Mouse (Mus musculus) 3T3-L1 (cell line): Measurements from ENCODE around the gene Zfand3.
A peak's percentile ranks its signal among the peaks of the same experiment; 100 is the strongest.

Source experiments
- DNase-seq: peaks from one replicate; pipeline ENCODE4 v3.0.0-alpha.2; 2015; ENCODE audit warnings: low read depth, low spot score

Zfand3 gene

DNA sequence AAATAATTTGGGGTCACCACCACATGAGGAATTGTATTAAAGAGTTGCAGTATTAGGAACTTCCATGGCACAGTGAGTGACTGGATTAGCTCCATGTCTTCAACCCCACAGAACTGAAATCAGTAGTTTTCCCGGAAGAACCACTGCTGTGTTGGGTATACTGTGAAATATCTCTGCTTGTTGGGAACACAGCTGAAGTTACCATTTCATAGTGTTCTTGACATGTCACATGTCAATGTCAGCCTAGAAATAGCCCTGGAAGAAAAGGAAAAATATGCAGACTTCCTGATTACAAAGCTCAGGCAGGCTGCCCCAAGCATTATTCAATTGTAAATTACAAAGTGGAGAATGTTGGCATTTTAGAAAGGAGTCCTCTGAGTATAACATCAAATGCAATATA is 143.4 kb downstream of the Zfand3 start:
- DNase-seq = no peak

GRCm38 (mm10) chr17:30148320-30148719 is 143.8 kb downstream of the Zfand3 start:
- DNase-seq = no peak

DNA sequence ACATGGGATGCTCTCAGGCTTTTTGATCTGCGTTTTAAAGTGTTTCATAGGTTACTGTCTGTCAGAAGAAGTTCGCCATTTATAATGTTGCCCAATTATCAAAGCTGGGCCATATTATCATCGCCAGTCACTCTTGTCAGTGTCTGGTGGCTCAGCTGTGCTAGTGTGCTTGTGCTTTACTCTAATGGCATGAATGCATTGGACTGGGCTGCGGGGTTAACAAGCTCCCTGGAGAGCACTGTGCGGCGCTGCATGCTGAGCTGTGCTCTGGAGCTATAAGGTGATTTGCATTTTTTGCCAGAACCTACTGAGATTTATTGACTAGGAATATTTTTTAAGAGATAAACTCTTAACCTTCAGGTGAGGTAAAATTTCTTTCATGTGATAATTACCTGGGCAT is 145.4 kb downstream of the Zfand3 start:
- DNase-seq = no peak

- DNase-seq = peak; percentile 71
These were observed 149.6 kb downstream of the Zfand3 start for GRCm38 (mm10) chr17:30154144-30154543.

DNA sequence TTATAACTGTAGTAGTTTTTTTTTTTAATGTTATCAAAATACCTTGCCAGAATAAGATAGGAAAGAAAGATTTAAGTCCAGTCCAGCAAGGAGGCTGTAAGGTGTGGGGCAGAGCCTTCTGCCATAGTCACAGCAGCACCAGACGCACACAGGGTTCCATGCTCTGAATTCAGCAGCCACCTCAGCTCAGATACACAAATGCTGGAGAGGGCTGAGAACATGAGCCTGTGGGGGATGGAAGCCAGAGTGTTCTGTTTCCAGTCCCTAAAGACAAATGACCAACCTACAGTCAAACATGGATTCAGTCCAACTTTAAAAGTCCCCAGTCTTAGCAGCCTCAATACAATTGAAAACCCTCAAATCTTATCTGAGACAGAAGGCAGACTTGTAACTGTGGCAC is 150.3 kb downstream of the Zfand3 start:
- DNase-seq = no peak

GRCm38 (mm10) chr17:30155411-30155925 is 150.9 kb downstream of the Zfand3 start:
- no peak for DNase-seq

DNA sequence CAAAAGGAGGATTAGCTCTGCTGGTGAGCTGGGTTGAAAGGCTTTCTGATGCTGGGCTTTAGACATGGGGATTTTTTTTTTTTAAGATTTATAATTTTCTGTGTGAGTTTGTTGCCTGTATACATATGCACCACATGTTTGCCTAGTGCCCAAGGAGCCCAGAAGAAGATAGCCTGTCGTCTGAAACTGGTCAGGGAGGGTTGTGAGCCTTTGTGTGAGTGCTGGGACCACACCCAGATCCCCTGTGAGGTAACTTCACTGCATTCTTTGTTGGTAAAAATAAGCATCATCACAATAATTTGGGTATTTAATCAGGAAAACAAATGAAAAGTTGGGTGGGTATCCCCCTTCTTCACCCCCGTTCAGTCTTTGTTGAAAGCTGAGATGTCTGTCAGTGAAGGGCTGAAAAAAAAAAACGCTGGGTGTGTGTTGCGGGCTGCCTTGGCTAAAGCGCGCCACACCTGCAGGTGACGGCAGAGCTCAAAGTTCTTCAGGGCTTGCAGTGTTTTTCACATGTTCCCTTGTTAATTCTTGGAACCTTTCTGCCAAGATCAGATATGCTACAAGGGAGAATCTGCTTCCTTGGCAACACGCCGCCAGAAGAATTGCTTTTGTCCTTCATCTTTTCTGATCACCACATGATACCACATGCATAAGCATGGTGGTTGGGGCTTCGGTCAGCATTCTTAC is 154.0 kb downstream of the Zfand3 start:
- no peak for DNase-seq

DNA sequence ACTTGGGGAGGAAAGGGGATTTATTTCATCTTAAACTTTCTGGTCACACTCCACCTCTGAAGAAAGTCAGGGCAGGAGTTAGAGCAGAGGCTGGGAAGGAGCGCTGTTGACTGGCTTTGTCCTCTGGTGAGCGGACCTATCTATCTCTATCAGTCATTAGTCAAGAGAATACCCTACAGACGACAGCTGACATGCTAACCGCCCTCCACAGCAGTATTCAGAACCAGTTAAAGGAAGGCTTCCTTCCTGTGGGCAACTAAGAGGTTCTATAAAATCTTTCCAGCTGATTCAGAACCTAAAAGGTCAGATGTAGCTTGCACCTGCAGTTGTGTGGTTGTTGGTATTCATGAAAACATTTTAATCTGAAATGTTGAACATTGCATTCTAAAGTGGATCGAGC is 154.8 kb downstream of the Zfand3 start:
- peak; percentile 32 for DNase-seq

- DNase-seq = no peak
These were observed 156.4 kb downstream of the Zfand3 start for GRCm38 (mm10) chr17:30160823-30161432.

- DNase-seq = no peak
These were observed 158.4 kb downstream of the Zfand3 start for GRCm38 (mm10) chr17:30162983-30163382.

DNA sequence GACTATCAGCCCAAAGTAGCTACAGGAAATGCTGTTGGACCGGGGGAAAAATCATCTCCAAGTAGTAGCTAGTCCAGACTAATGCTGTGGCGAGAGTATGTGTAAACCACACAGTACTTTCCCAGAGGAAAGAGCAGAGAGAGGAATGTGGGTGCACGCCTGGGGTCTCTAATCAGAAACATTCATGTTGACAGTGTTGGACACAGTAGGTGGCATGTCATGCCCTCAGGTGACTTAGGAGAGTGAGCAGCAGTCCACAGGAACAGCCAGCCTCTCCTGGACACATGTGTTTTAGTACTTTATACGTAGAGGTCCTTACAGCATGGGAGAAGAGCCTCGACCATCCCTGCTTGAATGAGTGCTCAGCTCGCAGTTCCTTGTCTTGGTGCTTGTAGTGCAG is 159.3 kb downstream of the Zfand3 start:
- DNase-seq = no peak

GRCm38 (mm10) chr17:30164818-30165217 is 160.3 kb downstream of the Zfand3 start:
- no peak for DNase-seq

- DNase-seq = no peak
These were observed 172.9 kb downstream of the Zfand3 start for GRCm38 (mm10) chr17:30177435-30177834.

GRCm38 (mm10) chr17:30178402-30178801 is 173.9 kb downstream of the Zfand3 start:
- DNase-seq = no peak

GRCm38 (mm10) chr17:30180197-30180596 is 175.7 kb downstream of the Zfand3 start:
- DNase-seq = no peak

DNA sequence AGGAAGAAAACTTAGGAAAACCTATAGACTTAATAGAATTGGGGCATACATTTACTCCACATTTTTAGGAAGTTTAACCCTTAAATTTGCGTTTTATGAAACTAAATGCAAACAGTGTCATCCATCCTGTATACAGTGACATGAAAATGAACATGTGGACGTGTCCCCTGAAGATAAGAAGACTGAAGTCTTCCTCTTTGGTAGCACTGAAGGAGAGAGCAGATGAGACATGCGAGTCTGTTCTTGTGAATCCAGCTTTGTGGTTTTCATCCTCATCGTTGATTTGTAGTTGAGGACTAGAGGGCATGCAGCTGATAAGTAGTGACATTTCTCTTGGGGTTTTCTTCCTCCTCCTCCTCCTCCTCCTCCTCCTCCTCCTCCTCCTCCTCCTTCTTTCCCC is 177.0 kb downstream of the Zfand3 start:
- DNase-seq = no peak

- DNase-seq = no peak
These were observed 177.5 kb downstream of the Zfand3 start for GRCm38 (mm10) chr17:30182063-30182462.

DNA sequence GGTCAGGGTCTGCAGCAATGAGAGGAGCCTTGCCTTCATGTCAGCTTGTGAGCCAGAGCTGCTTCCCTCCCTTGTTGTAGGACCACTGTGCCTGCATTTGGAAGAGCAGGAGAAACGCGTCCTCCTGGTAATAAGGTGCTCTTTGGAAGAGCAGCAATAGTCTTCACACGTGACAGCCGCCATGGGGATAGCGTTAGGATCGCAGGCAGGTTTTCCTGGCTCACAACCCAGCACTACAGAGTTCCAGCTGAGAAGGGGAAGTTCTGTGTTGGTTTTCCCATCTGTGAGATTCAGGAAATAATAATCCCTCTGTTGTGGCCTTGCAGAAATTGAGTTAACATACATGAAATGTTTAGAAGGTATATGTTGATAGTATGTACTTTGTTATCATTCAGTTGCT is 179.0 kb downstream of the Zfand3 start:
- DNase-seq = no peak

DNA sequence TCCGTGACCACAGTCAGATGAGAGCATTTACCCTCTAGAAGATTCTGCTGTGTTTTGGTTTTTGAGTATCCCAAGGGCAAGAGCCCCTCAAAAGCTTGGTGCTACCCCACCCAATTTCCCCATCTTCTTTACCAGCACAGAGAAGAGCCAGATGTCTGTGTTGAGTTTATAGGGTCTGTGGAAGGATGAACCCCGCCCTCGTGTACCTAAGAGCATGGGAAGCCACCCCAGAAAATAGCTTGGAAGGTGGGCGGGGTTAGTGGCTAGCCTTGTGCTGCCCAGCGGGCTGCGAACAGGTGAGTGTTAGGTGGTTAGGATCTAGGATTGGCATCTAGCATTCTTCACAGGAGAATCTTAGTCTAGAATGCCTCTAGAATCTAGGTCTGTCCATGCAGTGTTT is 182.6 kb downstream of the Zfand3 start:
- no peak for DNase-seq

- DNase-seq = no peak
These were observed 183.0 kb downstream of the Zfand3 start for GRCm38 (mm10) chr17:30187581-30187980.

DNA sequence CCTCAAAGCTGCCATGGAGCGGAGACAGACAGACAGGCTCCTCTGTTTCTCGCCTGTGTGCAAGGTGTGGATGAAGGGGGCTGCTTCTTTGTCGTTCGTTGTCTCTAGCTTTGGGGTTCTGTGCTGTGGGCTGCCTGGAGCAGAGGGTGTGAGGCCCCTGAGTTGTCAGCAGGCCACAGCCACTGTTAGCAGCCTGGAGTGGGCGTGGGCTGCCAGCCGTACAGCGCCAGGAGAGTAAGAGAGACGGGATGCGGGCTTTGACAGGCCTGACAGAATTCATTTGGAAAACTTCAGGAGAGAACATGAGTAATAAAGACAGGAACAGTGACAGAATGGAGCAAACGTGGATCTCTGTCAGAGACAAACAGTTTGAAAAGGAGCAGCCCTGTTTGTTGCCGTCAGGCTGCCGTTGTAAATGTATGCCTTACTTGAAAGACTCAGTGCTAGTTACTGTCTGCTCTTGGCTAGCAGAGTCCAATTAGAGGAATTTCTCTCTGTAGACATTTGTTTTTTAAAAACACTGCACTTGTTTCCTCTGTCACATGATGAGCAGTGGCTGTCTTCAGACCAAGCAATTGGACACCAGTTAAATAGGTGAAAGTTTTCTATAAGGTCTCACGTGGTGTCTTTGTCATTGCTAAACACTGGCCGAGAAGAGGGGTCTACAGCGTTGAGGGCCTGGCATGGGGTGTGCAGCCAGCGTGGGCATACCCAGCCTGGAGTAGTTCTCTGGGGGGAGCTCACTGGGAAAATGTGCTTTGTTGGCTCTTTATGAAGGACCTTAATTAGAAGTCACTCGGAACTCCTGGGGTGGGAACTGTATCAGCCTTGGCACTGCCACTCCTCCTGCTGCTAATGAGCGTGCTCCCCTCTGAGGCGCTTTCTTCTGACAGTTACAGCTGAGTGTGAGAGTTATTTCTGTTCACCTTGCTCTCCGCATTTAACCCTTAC is 183.8 kb downstream of the Zfand3 start:
- DNase-seq = no peak

DNA sequence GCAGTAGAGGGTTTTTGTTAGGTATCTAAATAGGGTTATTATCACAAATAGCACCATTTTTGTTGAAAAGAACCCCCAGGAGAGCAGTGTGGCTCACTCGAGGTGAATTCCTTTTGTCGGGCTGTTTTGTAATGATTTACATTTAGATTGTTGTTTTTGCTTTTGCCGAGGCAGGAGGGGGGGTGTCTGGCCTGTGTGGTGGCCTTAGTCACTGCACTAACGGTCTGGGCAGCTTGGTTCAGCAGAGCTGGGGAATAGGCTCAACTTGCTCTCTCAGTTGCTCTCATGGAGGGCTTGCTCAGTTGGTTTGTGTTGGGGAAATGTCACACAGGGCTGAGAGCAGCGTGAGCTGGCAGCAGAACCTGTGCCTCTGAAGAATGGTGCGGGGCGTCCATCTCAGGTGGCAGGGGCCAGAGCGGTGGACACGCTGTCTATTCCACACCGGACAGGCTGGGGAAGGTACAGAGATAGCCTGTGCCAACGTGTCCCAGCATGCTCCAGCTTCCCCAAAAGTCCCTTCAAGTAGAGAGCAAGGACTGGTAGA is 186.6 kb downstream of the Zfand3 start:
- DNase-seq = no peak
